Mouse (Mus musculus) kidney, adult 8-10 months (tissue): ENCODE measurements around the gene Ddah1.

Experiments used
- DNase-seq, 2 experiments: peaks; one replicate each; pipeline ENCODE4 v3.0.0; 2022

Ddah1 gene

GRCm38 (mm10) chr3:145758561-145759378, at the start of gene Ddah1:
Gene Ddah1 (plus strand): TSS chr3:145758675.
- peak; percentile 54 to 73 for DNase-seq

- DNase-seq = no peak
Observed at GRCm38 (mm10) chr3:145715923-145716322, 42.6 kb upstream of the Ddah1 start.

GRCm38 (mm10) chr3:145719660-145720059, 38.8 kb upstream of the Ddah1 start:
- DNase-seq = no peak

- no peak for DNase-seq
Observed at GRCm38 (mm10) chr3:145725078-145725477, 33.4 kb upstream of the Ddah1 start.

- DNase-seq = no peak
Observed at GRCm38 (mm10) chr3:145728336-145728735, 30.1 kb upstream of the Ddah1 start.

- peak; percentile 20 to 57 for DNase-seq
Observed at GRCm38 (mm10) chr3:145729531-145729930, 28.9 kb upstream of the Ddah1 start.

GRCm38 (mm10) chr3:145730092-145730491, 28.4 kb upstream of the Ddah1 start:
- DNase-seq = no peak

GRCm38 (mm10) chr3:145734857-145735256, 23.6 kb upstream of the Ddah1 start:
- no peak for DNase-seq

GRCm38 (mm10) chr3:145736562-145736961, 21.9 kb upstream of the Ddah1 start:
- DNase-seq = no peak

GRCm38 (mm10) chr3:145738662-145739061, 19.8 kb upstream of the Ddah1 start:
- DNase-seq = no peak

- no peak for DNase-seq
Observed at GRCm38 (mm10) chr3:145739904-145740303, 18.6 kb upstream of the Ddah1 start.

- DNase-seq = no peak
Observed at GRCm38 (mm10) chr3:145743050-145743449, 15.4 kb upstream of the Ddah1 start.

- DNase-seq = no peak
Observed at GRCm38 (mm10) chr3:145743476-145744027, 14.9 kb upstream of the Ddah1 start.

GRCm38 (mm10) chr3:145748626-145749025, 9.8 kb upstream of the Ddah1 start:
- no peak for DNase-seq

- no peak for DNase-seq
Observed at GRCm38 (mm10) chr3:145756457-145756856, 2.0 kb upstream of the Ddah1 start.

- DNase-seq = no peak
Observed at GRCm38 (mm10) chr3:145757177-145757576, 1.3 kb upstream of the Ddah1 start.

- no peak for DNase-seq
Observed at GRCm38 (mm10) chr3:145757844-145758243, 631 bp upstream of the Ddah1 start.

- DNase-seq = no peak
Observed at GRCm38 (mm10) chr3:145759379-145760209, 1.1 kb downstream of the Ddah1 start.

GRCm38 (mm10) chr3:145760547-145760946, 2.1 kb downstream of the Ddah1 start:
- DNase-seq = peak; percentile 57 to 70

GRCm38 (mm10) chr3:145761501-145762170, 3.2 kb downstream of the Ddah1 start:
- no peak for DNase-seq

- peak in 1 of 2 experiments; percentile 79 for DNase-seq
Observed at GRCm38 (mm10) chr3:145762957-145763641, 4.6 kb downstream of the Ddah1 start.

GRCm38 (mm10) chr3:145763642-145763972, 5.1 kb downstream of the Ddah1 start:
- no peak for DNase-seq
